ENCODE assay signal across 11 mouse cellular contexts in the genomic region with DNA sequence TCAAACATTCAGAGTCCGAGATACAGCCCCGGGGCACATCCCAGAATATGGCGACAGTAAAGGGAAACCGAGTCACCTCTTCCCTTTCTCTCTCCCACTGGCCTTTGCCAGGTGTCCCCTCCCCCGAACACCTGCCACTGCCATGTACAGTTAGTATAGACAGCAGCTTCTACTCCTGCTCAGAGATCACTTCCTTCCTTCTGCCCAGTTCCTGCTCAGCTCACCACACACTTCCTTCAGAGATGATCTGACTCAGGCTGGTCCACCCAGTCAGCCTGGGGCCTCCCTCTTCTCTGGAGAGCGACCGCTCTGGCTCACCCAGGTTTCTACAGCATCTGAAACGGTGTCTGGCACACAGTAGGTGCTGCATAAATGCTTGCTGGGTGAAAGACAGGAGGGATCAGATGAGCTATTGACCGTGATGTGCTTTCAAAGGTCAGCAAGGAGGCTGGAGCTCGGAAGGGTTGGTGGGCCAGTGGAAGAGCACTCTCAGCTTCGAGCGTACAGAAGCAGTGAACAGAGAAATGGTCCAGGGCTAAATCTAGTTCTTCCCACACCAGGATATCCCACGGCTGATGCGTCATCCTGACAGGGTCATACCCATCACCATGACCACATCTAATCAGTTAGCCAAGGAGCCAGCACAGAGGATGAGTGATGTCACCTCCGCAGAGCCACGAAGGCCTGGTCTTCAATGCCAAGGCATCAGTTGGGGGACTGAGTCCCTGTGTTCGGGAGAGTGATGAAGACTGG. TPM values are rescaled to one million over a fixed set of nuclear protein-coding genes. Genes with fewer than 3 reads are reported as not detected.
DNase-seq lines count a peak whose midpoint lies in the region; ATAC-seq and TF ChIP-seq lines count a peak whose summit lies in the region.
"Had no signal": no experiment of that assay in that cellular context is flagged by ENCODE, and none has a peak within 500 bp of the region (broad histone marks: within the 10 kb centered on the region; RNA-seq: fewer than 3 reads in every experiment).

No protein-coding gene starts in this region.

- no peak for TF ChIP-seq EP300 in heart, adult 2 months (IDR thresholded peaks at IDR 0.05; ENCODE audit: insufficient read depth, low read depth, low read length)

- no peak for TF ChIP-seq CTCF in heart, adult 2 months (IDR thresholded peaks at IDR 0.05)

- no peak overlapping the region for H3K9ac ChIP-seq in heart, adult 2 months (ENCODE audit: low read depth, low read length)
- no peak overlapping the region for H3K9ac ChIP-seq in forebrain, embryonic 11.5 days (ENCODE audit: low read length)

- H3K27ac ChIP-seq in heart, adult 2 months, result peak overlapping the region; percentile 9; the same call in 1 of the 2 replicates
- no peak overlapping the region for H3K27ac ChIP-seq in forebrain, embryonic 11.5 days (ENCODE audit: low read depth, low read length)
- H3K27ac ChIP-seq: kidney, postnatal 0 days had no signal

- H3K4me2 ChIP-seq in forebrain, embryonic 11.5 days (ENCODE audit: low read depth, low read length, severe bottlenecking), result no peak overlapping the region

- TF ChIP-seq POLR2A in heart, adult 2 months (IDR thresholded peaks at IDR 0.05; ENCODE audit: insufficient read depth, low read depth, low read length), result no peak

- no peaks in the 10 kb centered on the region for H3K9me3 ChIP-seq in forebrain, embryonic 11.5 days (ENCODE audit: control insufficient read depth, low read length)

- H3K4me1 ChIP-seq in heart, adult 2 months (ENCODE audit: control insufficient read depth, insufficient read depth, low read length), result peaks cover 33% of the 10 kb centered on the region
- peaks cover 2% of the 10 kb centered on the region; the same call in 1 of the 2 replicates for H3K4me1 ChIP-seq in forebrain, embryonic 11.5 days (replicated peaks; ENCODE audit: control insufficient read depth, insufficient read depth, low read length)

- intact Hi-C loops in heart, adult 2 months (cut with DNase I), result no loop called here

- H3K27me3 ChIP-seq in heart, adult 2 months (ENCODE audit: control insufficient read depth, insufficient read depth, low read length), result no peaks in the 10 kb centered on the region
- H3K27me3 ChIP-seq in splenic B cell, adult 2 months (ENCODE audit: control insufficient read depth, insufficient read depth, low read length, poor library complexity, severe bottlenecking), result no peaks in the 10 kb centered on the region
- H3K27me3 ChIP-seq in forebrain, embryonic 11.5 days (ENCODE audit: control insufficient read depth, insufficient read depth, low read length), result no peaks in the 10 kb centered on the region

- no peaks in the 10 kb centered on the region; the same call in none of the 2 replicates for H3K36me3 ChIP-seq in heart, adult 2 months (ENCODE audit: control insufficient read depth, insufficient read depth, low read length)
- no peaks in the 10 kb centered on the region for H3K36me3 ChIP-seq in splenic B cell, adult 2 months (ENCODE audit: control insufficient read depth, insufficient read depth, low read length, poor library complexity, severe bottlenecking)
- H3K36me3 ChIP-seq in forebrain, embryonic 11.5 days (ENCODE audit: control insufficient read depth, insufficient read depth, low read length), result no peaks in the 10 kb centered on the region

- WGBS in heart, adult 2 months, result 80% methylated on average over 17 of the region's 17 CpGs
- WGBS in forebrain, embryonic 11.5 days, result 89% methylated on average over 17 of the region's 17 CpGs

- peak; percentile 87 for ATAC-seq in granulocyte monocyte progenitor cell, adult 5-6 weeks (replicated peaks; ENCODE audit: poor library complexity, severe bottlenecking)
- no peak for ATAC-seq in forebrain, embryonic 11.5 days (replicated peaks; ENCODE audit: low FRiP score)

- H3K79me2 ChIP-seq in heart, adult 2 months (replicated peaks; ENCODE audit: control insufficient read depth, insufficient read depth, low read length), result peaks cover 8% of the 10 kb centered on the region

- H3K4me3 ChIP-seq in heart, adult 2 months, result no peak overlapping the region
- no peak overlapping the region for H3K4me3 ChIP-seq in forebrain, embryonic 11.5 days (ENCODE audit: low read depth, low read length)

- no peak for DNase-seq in heart, adult 2 months
- DNase-seq in heart, adult 9 months (ENCODE audit: low spot score in 2 of 2), result no peak
- DNase-seq in B cell, adult 2 months, result peak; percentile 49 to 58
- peak; percentile 70 for DNase-seq in splenic B cell, adult 2 months (ENCODE audit: low read depth, low spot score)
- no peak for DNase-seq in retina, postnatal 1 day
- DNase-seq in cerebellum, adult 8-10 months, result no peak
- DNase-seq in forebrain, embryonic 11.5 days (ENCODE audit: low spot score), result no peak
- DNase-seq: cerebellum, adult 18-20 months; heart, postnatal 4 days had no signal

RNA-seq across cellular contexts. Expression of a gene that starts 22.5 kb away (rescaled TPM):
- 10 to 100 TPM; 52.3 to 53.2 TPM for total RNA-seq in heart, adult 2 months (2021)
- polyA plus RNA-seq in heart, adult 2 months (2012; rRNA removed), result 36.1 and 40.3 TPM in 2 replicates
- total RNA-seq in granulocyte monocyte progenitor cell, adult 5-6 weeks (2014; fragmentation: Nextera tagmentation), result 1.9 and 3.1 TPM in 2 replicates
- total RNA-seq in granulocyte monocyte progenitor cell, adult 5-6 weeks (2017), result 1.1 and 1.2 TPM in 2 replicates
- 5.2 and 5.4 TPM in 2 replicates for polyA plus RNA-seq in forebrain, embryonic 11.5 days (2014; fragmentation: Nextera tagmentation; extraction: Ambion mirVana)

Comparison
In these comparisons a context has a peak if more than half of its experiments do, and no peak if none do; other contexts are left out.
1. DNase-seq: peak in B cell, adult 2 months (2 of 2) and splenic B cell, adult 2 months (single experiment); none in heart, adult 2 months (0 of 2), heart, adult 9 months (0 of 2), retina, postnatal 1 day (single experiment), cerebellum, adult 8-10 months (single experiment) and forebrain, embryonic 11.5 days (single experiment).
2. RNA of a gene that starts 22.5 kb away (total RNA-seq): 52.3 to 53.2 TPM in heart, adult 2 months; 1.1 to 3.1 TPM in granulocyte monocyte progenitor cell, adult 5-6 weeks; every median in the first group is over 10 times any median in the second.